Mouse (Mus musculus) frontal cortex, postnatal 14 days (tissue): ENCODE measurements around the gene Smyd3.

Experiments
- DNase-seq, 2 experiments: peaks; one replicate each; pipeline ENCODE4 v3.0.0; 2022; ENCODE audit warnings: low spot score in 2 of 2

Gene Smyd3

DNA sequence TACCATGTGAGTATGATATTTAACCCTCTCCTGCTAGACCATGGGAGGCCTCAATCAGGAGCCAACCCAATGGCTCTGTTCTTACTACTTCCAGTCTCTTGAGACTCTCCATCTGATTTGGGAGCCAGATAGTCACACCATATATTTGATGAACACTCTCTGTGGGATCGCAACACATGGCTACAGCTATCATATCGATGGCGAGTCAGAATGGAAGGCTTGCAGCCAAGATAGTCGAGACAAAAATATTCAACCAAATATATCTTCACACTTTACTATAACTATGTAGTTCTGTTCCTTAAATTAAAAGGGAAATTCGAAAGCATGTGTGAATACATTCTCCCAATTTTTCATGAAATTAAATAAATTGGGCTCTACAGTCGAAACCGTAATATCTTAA lies 132.2 kb downstream of the Smyd3 start:
- DNase-seq: no peak

DNA sequence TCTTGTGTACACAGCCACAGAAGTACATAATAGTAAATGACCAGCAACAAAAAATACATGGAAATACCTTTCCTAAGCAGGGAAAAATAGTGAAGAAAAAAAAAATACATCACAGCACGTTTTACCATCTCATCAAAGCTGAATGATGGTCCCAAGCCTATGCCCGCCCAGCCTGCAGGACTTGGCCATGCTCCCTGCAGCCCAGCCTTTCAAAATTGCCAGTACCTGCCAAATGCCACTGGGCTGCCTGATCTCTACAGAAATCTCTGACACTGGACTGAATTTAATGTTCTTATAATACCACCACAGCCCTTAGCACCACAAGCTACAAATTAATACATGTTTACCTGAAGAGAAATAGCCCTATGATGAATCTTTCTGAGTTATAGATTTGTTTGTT lies 133.5 kb downstream of the Smyd3 start:
- DNase-seq: no peak

DNA sequence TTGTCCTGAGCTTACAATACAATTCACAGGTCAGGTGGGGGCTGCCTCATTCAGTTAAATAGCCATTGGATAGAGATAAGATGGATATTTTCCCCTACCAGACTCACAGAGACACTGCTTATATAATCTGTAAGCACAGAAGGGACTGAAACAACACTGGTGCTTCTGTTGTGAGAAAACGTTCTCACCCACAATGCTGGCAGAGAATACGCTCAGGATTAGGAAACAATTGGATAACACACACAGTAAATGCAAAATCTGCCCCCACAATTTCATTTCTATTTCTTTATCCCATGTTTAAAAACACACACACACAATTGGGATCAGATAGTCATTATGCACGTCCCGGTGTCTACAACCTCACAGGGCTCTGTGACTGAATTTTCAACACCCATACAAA lies 139.7 kb downstream of the Smyd3 start:
- DNase-seq: no peak

DNA sequence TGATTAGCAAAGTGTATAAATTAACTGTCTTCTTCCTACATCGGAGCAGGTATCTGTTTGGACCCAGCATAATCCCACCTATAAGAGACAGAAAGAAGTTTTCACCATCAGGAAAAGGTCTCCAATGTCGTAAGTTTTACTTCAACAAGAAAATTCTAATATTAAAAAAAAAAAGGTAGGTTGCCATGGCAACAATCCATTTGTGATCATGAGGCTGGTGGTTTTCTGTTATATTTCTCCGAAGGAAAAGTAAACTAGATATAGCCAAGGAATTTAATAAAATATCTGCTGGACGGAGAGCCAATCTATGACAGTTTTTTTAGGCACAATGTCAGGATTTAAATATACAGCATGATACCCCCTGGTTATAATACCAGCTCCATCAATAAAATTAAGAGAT lies 142.9 kb downstream of the Smyd3 start:
- no peak for DNase-seq

DNA sequence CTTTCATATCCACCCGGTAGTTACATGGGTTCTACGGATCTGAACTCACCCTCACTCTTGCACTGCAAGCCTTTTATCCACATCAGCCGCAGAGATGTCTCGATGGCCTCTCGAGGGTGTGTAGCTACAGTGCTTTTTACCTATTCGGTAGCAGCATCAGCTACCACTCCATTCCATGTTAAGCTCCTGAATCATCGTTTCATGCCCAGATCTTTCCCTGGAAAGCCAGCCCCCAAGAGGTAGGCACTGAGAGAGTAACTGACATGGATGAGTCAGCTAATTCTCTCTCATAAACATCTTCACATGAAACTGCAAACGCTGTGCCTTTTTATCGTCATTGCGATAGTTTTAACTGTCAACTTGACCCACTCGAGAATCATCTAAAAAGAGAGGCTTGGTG lies 143.9 kb downstream of the Smyd3 start:
- no peak for DNase-seq

DNA sequence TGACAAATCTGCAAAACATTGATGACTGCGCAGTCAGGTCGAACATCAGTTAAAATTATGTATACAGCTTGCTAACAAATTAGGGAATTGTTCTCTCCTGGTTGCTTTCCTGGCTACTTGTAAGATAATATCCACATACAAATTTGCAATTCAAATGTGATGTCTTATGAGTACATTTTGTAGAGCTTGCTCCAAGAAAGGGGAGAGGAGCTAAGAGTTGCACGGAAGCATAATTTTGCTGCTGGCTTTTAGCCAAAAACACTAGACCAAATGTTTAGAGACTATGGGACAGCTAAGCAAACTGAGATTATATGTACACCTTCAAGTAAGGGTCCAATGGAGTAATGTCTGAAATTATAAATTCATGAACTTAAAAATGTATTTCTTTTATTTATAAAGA lies 146.7 kb downstream of the Smyd3 start:
- DNase-seq: no peak

DNA sequence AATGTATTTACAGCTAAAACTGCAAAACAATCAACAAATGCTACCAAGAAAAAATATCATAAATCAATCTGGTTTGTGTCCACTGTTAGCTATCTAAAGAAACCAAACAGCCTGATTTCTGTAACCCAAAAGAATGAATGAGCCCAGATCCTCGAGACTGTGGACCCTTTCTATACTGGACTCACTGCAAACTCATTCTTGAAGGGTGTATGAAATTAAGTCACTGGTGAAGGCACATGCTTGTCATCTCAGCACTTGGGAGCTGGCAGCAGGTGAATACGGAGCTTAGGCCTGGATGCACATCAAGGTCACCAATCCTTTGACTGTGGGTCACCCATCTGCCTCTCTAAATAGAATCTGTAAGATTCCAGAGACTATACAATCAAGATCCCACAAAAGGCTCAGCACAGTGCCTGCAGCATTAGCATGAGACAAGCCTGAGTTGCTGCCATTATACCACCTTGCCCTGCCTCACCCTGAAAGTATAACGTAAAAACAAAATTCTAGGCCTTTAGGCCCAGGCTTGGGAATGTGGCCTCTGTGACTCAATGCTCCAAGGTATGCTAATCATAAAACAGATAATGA lies 149.3 kb downstream of the Smyd3 start:
- no peak for DNase-seq

DNA sequence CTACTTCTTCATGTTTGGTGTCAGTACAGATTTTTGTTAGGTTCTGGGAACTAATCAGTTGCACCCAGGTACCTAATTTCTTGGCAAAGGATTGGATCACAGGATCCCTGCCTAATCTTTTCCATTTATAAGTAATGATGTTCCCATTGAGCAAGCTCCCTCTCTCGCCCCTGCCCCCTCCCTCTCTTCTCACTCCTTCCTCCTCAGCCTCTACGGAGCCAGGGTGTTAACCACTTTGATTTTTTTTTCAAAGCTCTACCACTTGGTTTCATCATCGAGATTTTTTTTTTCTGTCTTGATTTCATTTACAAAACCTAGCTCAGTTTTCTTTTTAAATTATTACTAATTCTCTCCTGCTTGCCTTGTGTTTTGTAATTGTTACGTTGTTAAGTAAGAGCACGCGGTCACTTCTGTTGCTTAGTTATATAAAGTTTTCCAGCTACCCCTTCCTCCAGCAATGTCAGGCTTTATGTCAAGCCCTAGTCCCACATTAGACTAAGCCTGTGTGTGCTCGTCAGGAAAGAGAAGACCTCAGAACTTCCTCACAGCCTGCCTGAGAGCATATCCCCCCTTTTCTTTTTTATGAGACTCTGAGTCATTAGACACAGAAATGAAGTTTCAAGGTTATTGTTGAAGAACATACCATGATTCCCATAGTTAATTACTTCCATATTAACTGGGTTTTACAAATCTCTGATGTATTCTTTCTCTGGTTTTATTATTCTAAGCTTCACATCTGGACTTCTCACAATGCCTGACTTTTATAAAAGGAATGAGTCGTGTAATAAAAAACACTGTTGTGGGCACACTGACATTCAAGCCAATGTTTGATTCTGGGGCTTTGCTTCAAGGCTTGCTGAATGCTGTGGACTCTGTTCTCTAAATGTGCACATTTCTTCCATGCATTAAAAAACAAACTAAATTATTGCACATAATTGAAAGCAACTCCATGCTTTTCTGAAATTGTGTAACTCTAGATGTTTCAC lies 156.1 kb downstream of the Smyd3 start:
- no peak for DNase-seq

DNA sequence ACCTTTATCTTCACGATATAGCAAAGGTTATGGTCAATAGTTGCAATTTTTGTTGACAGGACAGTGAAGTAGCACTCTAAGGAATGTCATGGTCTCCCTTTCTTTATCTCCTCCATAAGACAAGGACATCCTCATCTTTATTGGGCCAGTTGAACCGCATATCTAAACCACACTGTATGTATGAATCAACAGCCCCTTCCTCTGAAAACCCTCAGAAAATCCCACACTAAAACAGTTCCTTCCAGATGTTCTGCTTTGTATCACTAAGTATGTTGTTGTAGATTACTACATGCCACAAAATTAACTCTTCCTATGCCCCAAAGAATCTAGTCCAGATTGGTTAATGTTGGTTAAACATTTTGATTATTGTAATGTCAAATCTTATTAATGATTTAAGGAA lies 160.7 kb downstream of the Smyd3 start:
- no peak for DNase-seq

DNA sequence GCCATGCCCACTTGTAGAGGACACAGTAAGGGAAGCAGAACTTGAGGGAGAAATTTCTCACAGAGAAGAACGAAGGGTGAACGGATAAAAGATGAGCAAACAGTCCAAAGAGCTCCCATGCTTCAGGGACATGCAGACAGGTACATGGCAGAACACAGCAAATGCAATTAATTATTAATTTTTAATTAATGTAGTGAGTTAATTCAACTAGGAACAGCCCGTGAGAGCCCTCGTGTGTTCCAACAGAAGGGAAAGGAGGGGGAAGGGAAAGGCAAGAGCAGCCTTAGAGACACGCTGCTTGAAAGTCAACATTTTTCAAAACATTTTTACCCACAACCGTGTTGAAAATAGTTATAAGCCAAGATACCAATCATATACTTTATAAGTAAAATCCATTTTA lies 163.6 kb downstream of the Smyd3 start:
- no peak for DNase-seq

DNA sequence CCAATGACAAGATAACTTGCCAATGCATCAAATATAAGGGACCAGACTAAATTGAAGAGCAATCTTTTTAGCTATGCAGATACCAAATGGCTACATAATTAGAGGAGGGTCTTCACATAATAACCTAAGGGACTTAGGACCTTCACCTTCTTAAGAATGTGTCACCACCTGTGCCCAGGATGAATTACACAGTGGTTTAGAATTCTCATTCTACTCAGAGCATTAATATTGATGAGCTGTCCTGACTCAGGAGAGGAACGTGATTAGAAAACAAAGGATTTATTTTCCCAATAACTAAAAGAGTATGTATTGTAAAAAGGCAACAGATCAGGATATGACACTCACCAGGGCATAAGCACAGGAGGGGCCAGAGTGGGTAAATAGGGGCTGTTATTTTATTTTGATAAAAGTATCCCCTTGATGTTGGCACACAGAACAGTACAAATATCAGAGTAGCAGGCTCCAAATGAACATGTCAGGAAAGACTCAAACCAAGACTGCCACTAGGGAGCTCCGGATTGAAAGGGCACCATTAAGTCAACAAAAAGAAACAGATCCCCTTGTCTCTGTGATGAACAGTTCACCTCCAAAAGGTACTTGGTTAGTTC lies 172.4 kb downstream of the Smyd3 start:
- DNase-seq: no peak

DNA sequence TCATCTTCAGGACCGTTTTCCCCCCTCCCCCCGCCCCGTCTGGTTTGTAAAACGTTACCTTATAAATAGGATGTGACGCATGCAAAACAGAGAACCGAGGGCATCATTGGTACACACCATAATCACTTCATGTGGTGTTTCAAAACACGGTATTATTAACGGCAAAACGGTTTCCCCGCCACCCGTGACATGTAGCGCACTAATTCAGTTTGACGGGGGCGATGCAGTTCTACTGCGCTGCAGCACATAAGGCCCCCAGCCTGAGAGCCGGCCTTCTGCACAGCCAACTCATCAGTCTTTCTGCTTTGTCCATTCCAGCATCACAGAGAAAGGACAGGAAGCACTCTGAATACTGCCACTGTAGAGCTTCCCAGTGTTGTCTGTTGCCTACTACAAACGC lies 174.4 kb downstream of the Smyd3 start:
- DNase-seq: no peak

DNA sequence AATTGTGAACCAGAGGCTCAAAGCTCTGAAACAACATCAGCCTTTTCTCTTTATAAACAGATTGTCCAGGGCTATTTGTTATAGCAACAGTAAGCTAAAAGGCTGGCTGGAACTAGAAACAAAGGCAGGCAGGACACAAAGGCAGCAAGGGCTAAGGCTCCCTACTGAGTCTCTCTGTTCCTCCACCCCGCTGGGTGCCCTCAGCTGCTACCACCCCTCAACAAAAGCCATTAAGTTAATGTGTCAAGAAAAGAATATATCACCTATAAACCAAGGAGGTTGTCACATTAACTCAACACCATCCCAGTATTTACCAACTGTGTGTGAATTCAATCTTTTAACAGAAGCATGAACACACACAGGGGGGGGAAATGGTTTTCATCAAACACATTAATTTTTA lies 176.3 kb downstream of the Smyd3 start:
- no peak for DNase-seq

DNA sequence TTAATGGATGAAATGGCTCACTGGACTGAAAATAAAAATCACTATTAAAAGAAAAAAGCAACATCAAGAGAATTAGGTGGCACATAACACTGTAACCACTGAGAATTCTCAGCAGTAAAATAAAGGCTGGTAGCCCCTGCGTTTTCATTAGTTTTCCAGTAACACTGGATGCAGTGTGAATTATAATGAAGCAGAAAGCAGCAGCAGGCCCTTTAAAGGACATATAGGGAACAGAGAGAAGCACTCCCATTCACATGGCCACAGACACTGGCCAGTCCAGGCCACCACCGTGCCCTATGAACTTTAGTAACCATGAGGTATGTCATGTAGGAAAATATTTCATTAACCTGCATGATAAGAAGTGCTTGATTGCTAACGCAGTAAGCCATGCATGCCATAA lies 178.8 kb downstream of the Smyd3 start:
- no peak for DNase-seq

DNA sequence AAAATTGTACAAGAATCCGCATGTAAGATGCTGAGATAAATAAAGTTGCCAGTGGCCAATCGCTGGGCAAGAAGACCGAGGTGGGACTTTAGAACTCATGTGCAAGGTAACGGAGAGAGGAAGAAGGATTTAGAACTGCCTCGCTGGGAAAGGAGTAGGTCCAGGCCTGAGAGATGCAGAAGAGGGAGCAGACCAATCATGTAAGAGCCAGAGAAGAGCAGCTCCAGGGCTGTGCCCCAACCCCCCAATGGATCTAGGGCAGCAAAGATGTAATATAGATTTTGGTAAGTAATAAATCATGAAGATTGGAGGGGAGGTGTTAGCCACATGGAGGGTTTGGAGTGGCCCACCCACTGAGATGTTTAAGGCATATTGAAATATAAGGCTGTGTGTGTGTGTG lies 180.3 kb downstream of the Smyd3 start:
- no peak for DNase-seq

DNA sequence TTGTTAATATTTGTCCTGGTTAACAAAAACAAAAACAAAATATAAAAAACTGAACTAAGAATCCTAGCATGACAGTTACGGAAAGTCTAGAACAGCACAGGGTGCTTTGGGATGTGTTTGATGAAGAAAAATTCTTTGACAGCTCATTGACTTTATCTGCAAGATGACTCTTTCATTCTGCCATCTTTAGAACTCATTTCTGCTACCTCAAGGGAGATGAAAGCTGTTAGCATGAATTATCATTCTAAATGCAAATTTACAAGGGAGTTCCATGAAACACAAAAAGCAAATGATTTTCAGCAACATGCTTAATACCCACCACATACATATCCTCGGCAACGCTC lies 190.9 kb downstream of the Smyd3 start:
- DNase-seq: no peak

DNA sequence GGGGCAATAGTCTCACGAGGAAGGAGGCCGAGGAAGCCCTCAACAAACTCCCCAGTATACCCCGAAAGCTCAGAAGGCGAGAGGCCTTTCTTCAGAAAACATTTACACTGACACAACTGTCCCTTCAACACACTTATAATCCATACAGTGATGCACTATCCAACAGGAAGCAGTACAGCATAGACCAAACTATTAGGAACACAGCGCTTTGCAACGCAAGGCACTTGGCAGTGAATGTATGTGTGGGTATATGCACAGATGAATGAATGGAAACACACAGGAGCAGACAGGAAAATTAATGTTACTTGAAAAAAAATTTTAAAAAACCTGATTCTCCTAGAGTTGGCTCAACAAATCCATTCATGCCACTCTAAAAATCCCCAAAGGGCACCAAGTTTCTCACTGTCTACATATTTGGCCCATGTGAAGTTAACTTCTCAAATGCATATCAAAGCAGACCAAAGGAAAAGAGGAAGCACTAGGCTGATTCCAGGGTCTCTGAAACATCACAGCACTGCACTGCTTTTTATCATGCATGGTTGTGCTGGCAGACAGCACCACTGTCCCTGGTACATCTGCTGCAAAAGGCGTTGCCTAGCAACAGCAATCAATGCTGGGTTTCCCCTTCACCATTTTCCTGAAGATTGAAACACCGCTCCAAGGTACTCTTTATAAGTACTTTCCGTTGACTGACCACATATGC lies 191.4 kb downstream of the Smyd3 start:
- DNase-seq: peak in 1 of 2 experiments; percentile 15

DNA sequence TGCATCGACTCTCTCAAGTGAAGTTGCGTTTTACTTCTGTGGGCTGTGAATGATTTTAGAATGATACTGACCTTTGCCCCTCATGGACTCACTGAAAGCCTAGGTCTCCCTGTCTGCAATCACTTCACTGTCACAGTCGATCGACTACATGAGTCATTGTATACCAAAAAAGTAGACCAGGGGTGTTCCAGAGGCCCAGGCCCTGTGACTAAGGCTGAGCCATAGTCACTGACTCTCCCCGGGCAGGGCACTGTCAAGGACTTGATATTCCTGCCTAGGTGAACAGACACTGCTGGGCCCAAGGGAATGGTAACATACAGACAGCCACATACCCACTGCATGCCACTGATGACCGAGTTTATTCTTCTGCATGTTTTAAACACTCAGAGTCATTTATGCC lies 193.6 kb downstream of the Smyd3 start:
- no peak for DNase-seq

DNA sequence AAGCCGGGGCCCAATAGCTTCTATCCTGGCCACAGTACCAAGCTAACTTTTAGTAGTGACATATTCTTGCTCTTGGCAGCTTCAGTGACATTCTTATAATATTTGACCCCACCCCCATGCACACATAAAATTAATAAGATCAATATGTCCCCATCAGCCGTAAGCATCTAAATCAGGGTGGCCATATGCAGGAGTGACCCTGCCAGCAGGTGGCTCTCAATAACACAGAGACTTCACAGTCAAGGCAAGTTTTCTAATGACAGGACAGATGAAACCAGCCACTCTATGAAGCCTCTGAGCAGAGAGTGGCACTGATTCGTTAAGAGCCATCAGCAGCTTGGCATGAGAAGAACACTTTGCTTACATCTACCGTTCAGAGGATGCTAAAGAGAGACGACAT lies 204.2 kb downstream of the Smyd3 start:
- DNase-seq: no peak

DNA sequence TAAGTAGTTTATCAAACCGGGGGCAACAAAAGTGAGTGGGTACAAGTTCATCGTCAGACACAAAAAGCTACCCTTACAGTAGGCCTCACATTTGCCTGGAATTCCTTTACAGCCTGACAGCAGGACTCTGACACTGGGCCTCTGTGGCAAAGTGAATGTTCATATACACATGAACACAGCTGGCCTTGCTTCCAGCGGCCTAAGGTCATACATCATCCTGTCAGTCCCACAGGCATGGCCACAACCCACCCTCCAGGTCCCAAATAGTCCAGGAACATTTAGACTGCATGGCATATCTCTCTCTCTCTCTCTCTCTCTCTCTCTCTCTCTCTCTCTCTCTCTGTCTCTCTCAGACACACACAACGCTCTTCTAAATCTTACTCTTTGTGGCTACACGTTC lies 208.4 kb downstream of the Smyd3 start:
- DNase-seq: no peak

DNA sequence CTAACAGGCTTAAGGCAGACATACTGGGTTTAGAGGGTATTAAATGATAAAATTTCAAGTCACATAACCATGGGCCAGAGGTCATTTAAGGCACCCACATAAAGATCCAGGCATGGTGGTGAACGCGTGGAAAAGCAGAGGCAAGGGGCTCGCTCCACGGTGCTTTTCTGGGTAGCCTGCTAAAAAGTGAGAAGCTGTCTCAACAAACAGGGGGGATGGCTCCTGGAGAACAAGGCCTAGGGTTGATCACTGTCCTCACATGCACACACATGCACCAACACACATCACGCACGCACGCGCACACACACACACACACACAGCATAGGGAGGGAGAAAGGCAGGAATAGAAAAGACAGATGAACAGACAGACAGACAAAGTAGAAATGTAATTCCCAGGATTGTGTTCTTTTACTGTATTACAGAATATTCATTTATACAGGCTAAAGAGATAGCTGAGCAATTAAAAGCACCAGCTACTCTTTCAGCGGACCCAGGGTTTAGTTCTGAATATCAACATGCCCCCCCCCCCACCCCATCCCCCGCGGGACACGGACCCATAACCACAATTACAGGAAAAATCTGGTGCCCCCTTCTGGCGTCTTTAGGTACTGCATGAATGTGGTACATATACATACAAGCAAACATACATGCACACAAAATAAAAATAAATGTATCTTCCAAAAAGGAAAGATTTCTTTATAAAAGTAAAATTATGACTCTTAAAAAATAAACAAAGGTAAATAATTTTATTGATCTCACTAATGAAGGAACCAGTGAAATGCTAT lies 215.2 kb downstream of the Smyd3 start:
- DNase-seq: no peak

DNA sequence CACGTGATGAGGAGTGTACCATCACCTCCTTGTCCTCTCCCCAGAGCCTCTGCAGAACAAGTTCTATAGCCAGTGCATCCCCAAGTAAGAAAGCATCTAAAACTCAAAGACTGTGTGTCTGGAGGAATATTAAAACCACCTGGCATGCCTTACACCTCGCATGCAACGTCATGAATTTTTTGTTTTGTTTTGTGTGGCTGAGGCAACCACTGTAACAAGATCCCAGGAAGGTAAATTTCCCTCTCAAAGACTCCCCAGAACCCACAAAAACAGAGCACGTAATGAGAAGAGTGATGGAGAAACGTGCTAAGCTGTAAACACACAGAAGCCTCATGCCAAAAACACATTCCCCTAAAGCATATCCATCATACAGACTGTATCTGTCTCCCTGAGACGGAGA lies 222.2 kb downstream of the Smyd3 start:
- DNase-seq: no peak
